Mouse (Mus musculus) midbrain, postnatal 0 days (tissue): Measurements from ENCODE around the gene Umad1. TPM values are rescaled to one million over a fixed set of nuclear protein-coding genes. Genes with fewer than 3 reads are reported as not detected.

Experiments used
- ATAC-seq: fragments of 200-750 bp; cut with Nextera tagmentation; 2 replicates; pipeline ENCODE4 v1.8.0; 2017; ENCODE audit warnings: moderate number of reproducible peaks, mild to moderate bottlenecking, moderate TSS enrichment, moderate library complexity; ENCODE audit not compliant: low FRiP score
- DNase-seq: peaks from one replicate; pipeline ENCODE4 v3.0.0-alpha.2; 2015; ENCODE audit warnings: low spot score
- H3K27ac ChIP-seq: fragments of 300-500 bp; sonication (generic); 2 replicates; pipeline ENCODE4 v1.5.1; 2014; ENCODE audit warnings: low read depth, mild to moderate bottlenecking, low read length, mixed read lengths
- H3K27me3 ChIP-seq: fragments of 300-500 bp; sonication (generic); 2 replicates; pipeline ENCODE4 v1.6.1; 2014; ENCODE audit warnings: low read length, control low read depth, mixed read lengths; ENCODE audit not compliant: insufficient read depth
- H3K36me3 ChIP-seq: fragments of 300-500 bp; sonication (generic); 2 replicates; pipeline ENCODE4 v1.6.1; 2014; ENCODE audit warnings: low read length, control low read depth, mixed read lengths; ENCODE audit not compliant: insufficient read depth
- H3K4me1 ChIP-seq: fragments of 300-500 bp; sonication (generic); 2 replicates; pipeline ENCODE4 v1.6.1; 2014; ENCODE audit warnings: mild to moderate bottlenecking, control low read depth, antibody characterized with exemption, low read length, mixed read lengths; ENCODE audit not compliant: insufficient read depth
- H3K4me2 ChIP-seq: fragments of 300-500 bp; sonication (generic); 2 replicates; pipeline ENCODE4 v1.6.1; 2014; ENCODE audit warnings: low read depth, mild to moderate bottlenecking, low read length, mixed read lengths; ENCODE audit not compliant: poor library complexity, severe bottlenecking
- H3K4me3 ChIP-seq: fragments of 300-500 bp; sonication (generic); 2 replicates; pipeline ENCODE4 v1.5.1; 2014; ENCODE audit warnings: low read depth, mild to moderate bottlenecking, low read length, moderate library complexity
- H3K9ac ChIP-seq: fragments of 300-500 bp; sonication (generic); replicated peaks from 2 replicates; pipeline ENCODE4 v1.6.1; 2014; ENCODE audit warnings: mild to moderate bottlenecking, low read length, moderate library complexity, mixed read lengths; ENCODE audit not compliant: poor library complexity, severe bottlenecking
- H3K9me3 ChIP-seq: fragments of 300-500 bp; sonication (generic); 2 replicates; pipeline ENCODE4 v1.6.1; 2016; ENCODE audit warnings: low read length, control low read depth
- CTCF ChIP-seq: IDR thresholded peaks from 2 replicates; pipeline ENCODE4 v1.5.1; 2016; ENCODE audit warnings: antibody characterized with exemption, mild to moderate bottlenecking
- WGBS: fragments of 180-500 bp; shearing (Covaris S2); extraction: QIAGEN DNeasy Blood & Tissue Kit; methylation state at CpG from one replicate; pipeline ENCODE4 v1.1.7; 2014; 5-methylcytosine and 5-hydroxymethylcytosine counted together
- polyA plus RNA-seq: library from polyadenylated mRNA; unstranded; fragments of >200 nt; fragmentation: Nextera tagmentation; extraction: Ambion mirVana; gene quantifications from 2 replicates; pipeline ENCODE4 v1.2.1, GENCODE M21; 2015
- total RNA-seq: library from RNA; depleted of rRNA; stranded (reverse); fragments of >200 nt; gene quantifications from 2 replicates; pipeline ENCODE4 v1.2.3, GENCODE M21; 2014; rRNA removed

Gene Umad1
- total and polyA plus RNA-seq, 2 experiments from 2014 or later = 25.4 to 70.2 TPM

DNA sequence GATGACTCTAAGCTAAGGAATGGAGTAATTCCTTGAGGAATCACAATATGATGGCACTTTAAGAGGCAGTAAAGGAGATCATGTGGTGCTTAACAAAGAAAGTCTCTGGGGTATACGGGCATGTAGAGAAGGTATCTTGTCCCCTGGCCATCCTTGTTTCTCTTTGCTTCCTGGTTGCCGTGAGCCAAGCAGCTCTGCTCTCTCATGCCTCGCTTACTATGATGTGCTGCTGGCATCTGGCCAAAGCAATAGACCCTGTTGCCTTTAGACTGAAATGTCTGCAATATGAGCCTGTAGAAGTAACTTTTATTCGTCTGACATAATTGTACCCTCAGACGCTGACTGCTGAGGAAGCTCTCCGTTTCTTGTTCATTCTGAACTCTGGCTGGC is 238.8 kb downstream of the Umad1 start:
- ATAC-seq = no peak
- no peaks in the 10 kb centered on the region for H3K4me1 ChIP-seq
- TF ChIP-seq CTCF = no peak
- no peak overlapping the region for H3K4me3 ChIP-seq
- 67% methylated on average over 6 of the region's 6 CpGs for WGBS
- H3K36me3 ChIP-seq = no peaks in the 10 kb centered on the region
- H3K4me2 ChIP-seq = no peak overlapping the region
- H3K27me3 ChIP-seq = no peaks in the 10 kb centered on the region
- H3K9ac ChIP-seq = no peak overlapping the region
- peak; percentile 17 for DNase-seq
- 0 out of 2 replicates have a peak, but pooled peaks cover 3% of the 10 kb centered on the region for H3K9me3 ChIP-seq
- H3K27ac ChIP-seq = no peak overlapping the region

DNA sequence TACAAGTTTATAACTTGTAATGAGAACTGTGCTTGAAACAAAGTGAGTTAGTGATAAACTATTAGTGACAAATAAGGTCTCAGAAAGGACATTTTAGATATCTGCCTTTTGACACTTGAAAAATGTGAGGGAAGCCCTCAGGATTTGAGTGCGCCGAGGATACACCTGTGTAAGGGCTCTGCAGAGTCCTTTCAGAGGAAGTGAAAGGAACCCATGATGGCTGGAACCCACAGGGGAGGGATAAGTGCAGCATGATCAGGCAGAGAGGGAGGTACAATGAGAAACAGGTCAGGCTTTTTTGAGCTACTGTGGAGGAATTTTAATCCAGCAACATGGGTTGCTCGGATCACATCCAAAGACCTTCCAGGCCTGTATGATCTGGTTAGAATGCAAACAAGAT is 239.9 kb downstream of the Umad1 start:
- no peaks in the 10 kb centered on the region for H3K4me1 ChIP-seq
- WGBS = 78% methylated on average over 3 of the region's 3 CpGs
- H3K9ac ChIP-seq = no peak overlapping the region
- 0 out of 2 replicates have a peak, but pooled peaks cover 3% of the 10 kb centered on the region for H3K9me3 ChIP-seq
- no peak overlapping the region for H3K4me2 ChIP-seq
- H3K27me3 ChIP-seq = no peaks in the 10 kb centered on the region
- ATAC-seq = no peak
- no peak for DNase-seq
- H3K36me3 ChIP-seq = no peaks in the 10 kb centered on the region
- no peak for TF ChIP-seq CTCF
- H3K4me3 ChIP-seq = no peak overlapping the region
- H3K27ac ChIP-seq = no peak overlapping the region

DNA sequence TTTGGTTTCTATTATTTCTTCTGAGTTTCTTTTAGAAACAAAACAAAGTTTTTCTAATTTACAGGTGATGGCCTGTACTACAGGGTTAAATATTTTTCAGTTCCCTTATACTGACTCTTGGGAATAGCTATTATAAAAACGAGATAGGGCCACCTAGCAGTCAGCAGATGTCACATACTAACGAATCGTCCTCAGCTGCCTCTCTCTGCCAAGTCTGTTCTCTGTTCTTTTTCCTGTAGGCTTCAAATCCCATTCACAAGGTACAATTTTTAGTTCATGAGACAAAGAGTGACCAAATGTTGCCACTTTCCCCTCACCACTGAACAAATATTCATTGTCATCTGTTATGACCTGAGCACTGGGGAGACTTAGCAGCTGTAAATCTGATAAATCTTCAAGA is 244.9 kb downstream of the Umad1 start:
- Histone ChIP-seq H3K4me1 (no peaks in the 10 kb centered on the region), H3K4me2 (no peak overlapping the region), H3K4me3 (no peak overlapping the region), H3K9ac (no peak overlapping the region), H3K27me3 (no peaks in the 10 kb centered on the region), H3K36me3 (no peaks in the 10 kb centered on the region), H3K27ac (no peak overlapping the region), H3K9me3 (no peaks in the 10 kb centered on the region)
- DNase-seq (no peak), ATAC-seq (no peak)
- WGBS = 17% methylated on average over 3 of the region's 3 CpGs
- TF ChIP-seq CTCF = no peak

GRCm38 (mm10) chr6:8504521-8505228 is 245.6 kb downstream of the Umad1 start:
- Histone ChIP-seq H3K27me3 (no peaks in the 10 kb centered on the region), H3K4me3 (no peak overlapping the region), H3K9ac (no peak overlapping the region), H3K9me3 (no peaks in the 10 kb centered on the region), H3K36me3 (no peaks in the 10 kb centered on the region), H3K27ac (no peak overlapping the region), H3K4me1 (no peaks in the 10 kb centered on the region), H3K4me2 (no peak overlapping the region)
- no peak for TF ChIP-seq CTCF
- DNase-seq (no peak), ATAC-seq (no peak)
- 79% methylated on average over 6 of the region's 6 CpGs for WGBS

GRCm38 (mm10) chr6:8506631-8507030 is 247.5 kb downstream of the Umad1 start:
- TF ChIP-seq CTCF = no peak
- DNase-seq = no peak
- H3K4me2 ChIP-seq = no peak overlapping the region
- no peak for ATAC-seq
- no peaks in the 10 kb centered on the region for H3K27me3 ChIP-seq
- H3K27ac ChIP-seq = no peak overlapping the region
- H3K4me1 ChIP-seq = no peaks in the 10 kb centered on the region
- no peak overlapping the region for H3K9ac ChIP-seq
- no peaks in the 10 kb centered on the region for H3K9me3 ChIP-seq
- no peaks in the 10 kb centered on the region for H3K36me3 ChIP-seq
- no peak overlapping the region for H3K4me3 ChIP-seq

Other genes with a start within 250 kb of the Umad1 start
- gene Col28a1, start 66.7 kb upstream of the Umad1 start, total RNA-seq = 0.60 and 3.3 TPM in 2 replicates
- gene Col28a1, start 66.7 kb upstream of the Umad1 start, polyA plus RNA-seq = 0.56 and 0.64 TPM in 2 replicates
- 28.8 and 33.4 TPM in 2 replicates for gene Mios, start 50.1 kb upstream of the Umad1 start, total RNA-seq
- gene Mios, start 50.1 kb upstream of the Umad1 start, polyA plus RNA-seq = 20.1 TPM in 2 replicates
- 20.8 and 23.0 TPM in 2 replicates for gene Rpa3, start 115 bp upstream of the Umad1 start, total RNA-seq
- 22.3 and 27.6 TPM in 2 replicates for gene Rpa3, start 115 bp upstream of the Umad1 start, polyA plus RNA-seq
- 4.4 and 8.1 TPM in 2 replicates for gene Gm45062, start 162 bp downstream of the Umad1 start, total RNA-seq
- 2.5 and 2.7 TPM in 2 replicates for gene Gm45062, start 162 bp downstream of the Umad1 start, polyA plus RNA-seq